Mouse (Mus musculus): ENCODE data around the gene Eral1. TPM values are rescaled to one million over a fixed set of nuclear protein-coding genes. Genes with fewer than 3 reads are reported as not detected.

Eral1 gene
- polyA plus RNA-seq, 1 experiment from 2014 or later: 24.3 TPM

- Histone ChIP-seq H3K9ac (no peak overlapping the region), H3K4me1 (no peaks in the 10 kb centered on the region; the same call in 1 of the 2 replicates), H3K4me2 (no peak overlapping the region), H3K4me3 (no peak overlapping the region), H3K27ac (replicated peaks) (0 out of 2 replicates have a peak overlapping the region, but pooled peaks have one; percentile 24), H3K27me3 (replicated peaks) (no peaks in the 10 kb centered on the region), H3K36me3 (no peaks in the 10 kb centered on the region), H3K9me3 (no peaks in the 10 kb centered on the region)
- ATAC-seq (ENCODE audit: extremely low read depth, insufficient number of reproducible peaks, low FRiP score, low TSS enrichment): no peak
- WGBS: 73% methylated on average over 4 of the region's 4 CpGs
Observed at GRCm38 (mm10) chr11:78086925-78087479, 6.8 kb upstream of the Eral1 start.

GRCm38 (mm10) chr11:78083595-78083994 lies 3.4 kb upstream of the Eral1 start:
- Histone ChIP-seq H3K4me2 (no peak overlapping the region), H3K27ac (replicated peaks) (peak overlapping the region; percentile 46), H3K9ac (no peak overlapping the region), H3K4me1 (peaks cover 15% of the 10 kb centered on the region), H3K4me3 (no peak overlapping the region), H3K9me3 (no peaks in the 10 kb centered on the region), H3K27me3 (replicated peaks) (no peaks in the 10 kb centered on the region), H3K36me3 (no peaks in the 10 kb centered on the region)
- 9% methylated on average over 1 of the region's 1 CpGs for WGBS
- ATAC-seq (ENCODE audit: extremely low read depth, insufficient number of reproducible peaks, low FRiP score, low TSS enrichment): no peak; the same call in 1 of the 2 replicates

- no peaks in the 10 kb centered on the region for H3K9me3 ChIP-seq
- no peak for ATAC-seq (ENCODE audit: extremely low read depth, insufficient number of reproducible peaks, low FRiP score, low TSS enrichment)
- H3K4me3 ChIP-seq: peak overlapping the region; percentile 3; the same call in 1 of the 2 replicates
- H3K4me1 ChIP-seq: peaks cover 25% of the 10 kb centered on the region
- H3K36me3 ChIP-seq: peaks cover 69% of the 10 kb centered on the region
- peak overlapping the region; percentile 50; the same call in 1 of the 2 replicates for H3K4me2 ChIP-seq
- no peak overlapping the region; the same call in 1 of the 2 replicates for H3K9ac ChIP-seq
- 70% methylated on average over 4 of the region's 4 CpGs for WGBS
- H3K27me3 ChIP-seq (replicated peaks): no peaks in the 10 kb centered on the region
- H3K27ac ChIP-seq (replicated peaks): no peak overlapping the region
Observed at GRCm38 (mm10) chr11:78074666-78075065, 5.5 kb downstream of the Eral1 start.

- H3K4me3 ChIP-seq: peak overlapping the region; percentile 3; the same call in 1 of the 2 replicates
- H3K27me3 ChIP-seq (replicated peaks): no peaks in the 10 kb centered on the region
- WGBS: 82% methylated on average over 2 of the region's 2 CpGs
- H3K27ac ChIP-seq (replicated peaks): no peak overlapping the region
- peaks cover 25% of the 10 kb centered on the region for H3K4me1 ChIP-seq
- H3K36me3 ChIP-seq: peaks cover 69% of the 10 kb centered on the region
- no peaks in the 10 kb centered on the region for H3K9me3 ChIP-seq
- ATAC-seq (ENCODE audit: extremely low read depth, insufficient number of reproducible peaks, low FRiP score, low TSS enrichment): no peak
- peak overlapping the region; percentile 50 for H3K4me2 ChIP-seq
- H3K9ac ChIP-seq: no peak overlapping the region
Observed at GRCm38 (mm10) chr11:78074277-78074652, 5.9 kb downstream of the Eral1 start.

GRCm38 (mm10) chr11:78073577-78074276 lies 6.5 kb downstream of the Eral1 start:
- no peak overlapping the region; the same call in 1 of the 2 replicates for H3K27ac ChIP-seq (replicated peaks)
- H3K27me3 ChIP-seq (replicated peaks): no peaks in the 10 kb centered on the region
- peak overlapping the region; percentile 50 for H3K4me2 ChIP-seq
- H3K9ac ChIP-seq: no peak overlapping the region
- ATAC-seq (ENCODE audit: extremely low read depth, insufficient number of reproducible peaks, low FRiP score, low TSS enrichment): no peak
- H3K9me3 ChIP-seq: no peaks in the 10 kb centered on the region
- peaks cover 20% of the 10 kb centered on the region for H3K4me1 ChIP-seq
- peak overlapping the region; percentile 24; the same call in 1 of the 2 replicates for H3K4me3 ChIP-seq
- peaks cover 69% of the 10 kb centered on the region for H3K36me3 ChIP-seq
- WGBS: 84% methylated on average over 9 of the region's 9 CpGs

- Histone ChIP-seq H3K9me3 (no peaks in the 10 kb centered on the region), H3K4me2 (peak overlapping the region; percentile 50), H3K9ac (peak overlapping the region; percentile 55; the same call in 1 of the 2 replicates), H3K27ac (replicated peaks) (peak overlapping the region; percentile 56), H3K4me1 (peaks cover 20% of the 10 kb centered on the region), H3K4me3 (peak overlapping the region; percentile 24), H3K36me3 (peaks cover 62% of the 10 kb centered on the region), H3K27me3 (replicated peaks) (no peaks in the 10 kb centered on the region)
- 15% methylated on average over 6 of the region's 6 CpGs for WGBS
- no peak for ATAC-seq (ENCODE audit: extremely low read depth, insufficient number of reproducible peaks, low FRiP score, low TSS enrichment)
Observed at GRCm38 (mm10) chr11:78072425-78073130, 7.6 kb downstream of the Eral1 start.

- no peak for ATAC-seq (ENCODE audit: extremely low read depth, insufficient number of reproducible peaks, low FRiP score, low TSS enrichment)
- peak overlapping the region; percentile 11; the same call in 1 of the 2 replicates for H3K4me3 ChIP-seq
- H3K36me3 ChIP-seq: peaks cover 56% of the 10 kb centered on the region
- H3K27ac ChIP-seq (replicated peaks): peak overlapping the region; percentile 56; the same call in 1 of the 2 replicates
- no peaks in the 10 kb centered on the region for H3K27me3 ChIP-seq (replicated peaks)
- peak overlapping the region; percentile 28; the same call in 1 of the 2 replicates for H3K9ac ChIP-seq
- WGBS: 68% methylated on average over 5 of the region's 5 CpGs
- peaks cover 20% of the 10 kb centered on the region for H3K4me1 ChIP-seq
- H3K9me3 ChIP-seq: no peaks in the 10 kb centered on the region
- peak overlapping the region; percentile 50 for H3K4me2 ChIP-seq
Observed at GRCm38 (mm10) chr11:78071938-78072337, 8.2 kb downstream of the Eral1 start.

GRCm38 (mm10) chr11:78069646-78070045 lies 10.5 kb downstream of the Eral1 start:
- 30% methylated on average over 6 of the region's 6 CpGs for WGBS
- Histone ChIP-seq H3K27ac (replicated peaks) (peak overlapping the region; percentile 28; the same call in 1 of the 2 replicates), H3K9ac (peak overlapping the region; percentile 50), H3K36me3 (peaks cover 33% of the 10 kb centered on the region), H3K4me2 (peak overlapping the region; percentile 7; the same call in 1 of the 2 replicates), H3K4me3 (no peak overlapping the region), H3K4me1 (peaks cover 20% of the 10 kb centered on the region), H3K27me3 (replicated peaks) (no peaks in the 10 kb centered on the region), H3K9me3 (no peaks in the 10 kb centered on the region)
- ATAC-seq (ENCODE audit: extremely low read depth, insufficient number of reproducible peaks, low FRiP score, low TSS enrichment): 0 out of 2 replicates have a peak, but pooled peaks have one; percentile 38

- no peak overlapping the region for H3K4me3 ChIP-seq
Observed at GRCm38 (mm10) chr11:78069130-78069529, 11.1 kb downstream of the Eral1 start.

GRCm38 (mm10) chr11:78067566-78067965 lies 12.6 kb downstream of the Eral1 start:
- Histone ChIP-seq H3K27ac (replicated peaks) (no peak overlapping the region; the same call in 1 of the 2 replicates), H3K4me3 (no peak overlapping the region), H3K4me2 (no peak overlapping the region), H3K4me1 (peaks cover 11% of the 10 kb centered on the region), H3K27me3 (replicated peaks) (no peaks in the 10 kb centered on the region), H3K9me3 (no peaks in the 10 kb centered on the region), H3K9ac (no peak overlapping the region), H3K36me3 (peaks cover 12% of the 10 kb centered on the region)
- 74% methylated on average over 5 of the region's 5 CpGs for WGBS
- ATAC-seq (ENCODE audit: extremely low read depth, insufficient number of reproducible peaks, low FRiP score, low TSS enrichment): no peak

More at GRCm38 (mm10) chr11:78069130-78069529, 11.1 kb downstream of the Eral1 start:
- Histone ChIP-seq H3K36me3 (peaks cover 28% of the 10 kb centered on the region), H3K4me2 (no peak overlapping the region), H3K27me3 (replicated peaks) (no peaks in the 10 kb centered on the region), H3K9ac (peak overlapping the region; percentile 50; the same call in 1 of the 2 replicates), H3K4me1 (peaks cover 20% of the 10 kb centered on the region), H3K9me3 (no peaks in the 10 kb centered on the region), H3K27ac (replicated peaks) (no peak overlapping the region)
- WGBS: 70% methylated on average over 5 of the region's 5 CpGs
- ATAC-seq (ENCODE audit: extremely low read depth, insufficient number of reproducible peaks, low FRiP score, low TSS enrichment): no peak

GRCm38 (mm10) chr11:78066641-78067040 lies 13.5 kb downstream of the Eral1 start:
- Histone ChIP-seq H3K4me1 (peaks cover 11% of the 10 kb centered on the region), H3K36me3 (0 out of 2 replicates have a peak, but pooled peaks cover 4% of the 10 kb centered on the region), H3K4me2 (no peak overlapping the region), H3K27ac (replicated peaks) (no peak overlapping the region), H3K4me3 (no peak overlapping the region), H3K9ac (no peak overlapping the region), H3K9me3 (no peaks in the 10 kb centered on the region), H3K27me3 (replicated peaks) (no peaks in the 10 kb centered on the region)
- no peak for ATAC-seq (ENCODE audit: extremely low read depth, insufficient number of reproducible peaks, low FRiP score, low TSS enrichment)
- WGBS: 34% methylated on average over 2 of the region's 2 CpGs
